Mouse (Mus musculus) hindbrain, embryonic 12.5 days (tissue): ENCODE measurements at regions not wholly inside any gene's neighbourhood (a gene's known extent, or its start where the extent isn't known, plus 50 kb on each side); places are given as distances from the start of the nearest gene placed in this dataset.
"Not testable (repeated sequence)": the region's sequence is repeated elsewhere in the genome, so short reads cannot be mapped to it uniquely, and the experiment has no call there.

Experiments used
- ATAC-seq: fragments of 200-750 bp; cut with Nextera tagmentation; 2 replicates; pipeline ENCODE4 v1.8.0; 2017; ENCODE audit warnings: moderate TSS enrichment; ENCODE audit not compliant: low FRiP score
- H3K27ac ChIP-seq: fragments of 300-500 bp; sonication (generic); 2 replicates; pipeline ENCODE4 v1.5.1; 2016; ENCODE audit warnings: mild to moderate bottlenecking
- H3K27me3 ChIP-seq: fragments of 300-500 bp; sonication (generic); 2 replicates; pipeline ENCODE4 v1.6.1; 2016; ENCODE audit warnings: mild to moderate bottlenecking
- H3K36me3 ChIP-seq: fragments of 300-500 bp; sonication (generic); 2 replicates; pipeline ENCODE4 v1.6.1; 2016; ENCODE audit warnings: mild to moderate bottlenecking
- H3K4me1 ChIP-seq: fragments of 300-500 bp; sonication (generic); 2 replicates; pipeline ENCODE4 v1.6.1; 2016
- H3K4me2 ChIP-seq: fragments of 300-500 bp; sonication (generic); replicated peaks from 2 replicates; pipeline ENCODE4 v1.6.1; 2016; ENCODE audit warnings: mild to moderate bottlenecking
- H3K4me3 ChIP-seq: fragments of 300-500 bp; sonication (generic); 2 replicates; pipeline ENCODE4 v1.5.1; 2016; ENCODE audit warnings: mild to moderate bottlenecking
- H3K9ac ChIP-seq: fragments of 300-500 bp; sonication (generic); 2 replicates; pipeline ENCODE4 v1.6.1; 2016; ENCODE audit warnings: mild to moderate bottlenecking, moderate library complexity
- H3K9me3 ChIP-seq: fragments of 300-500 bp; sonication (generic); replicated peaks from 2 replicates; pipeline ENCODE4 v1.6.1; 2016; ENCODE audit warnings: mild to moderate bottlenecking
- WGBS: fragments of 180-500 bp; shearing (Covaris S2); methylation state at CpG from one replicate; pipeline ENCODE4 v1.1.7; 2016; 5-methylcytosine and 5-hydroxymethylcytosine counted together

- Histone ChIP-seq H3K9me3 (no peaks in the 10 kb centered on the region), H3K27ac (no peak overlapping the region), H3K4me1 (no peaks in the 10 kb centered on the region), H3K9ac (no peak overlapping the region), H3K4me3 (no peak overlapping the region), H3K36me3 (no peaks in the 10 kb centered on the region), H3K27me3 (no peaks in the 10 kb centered on the region), H3K4me2 (no peak overlapping the region)
- WGBS: 80% methylated on average over 4 of the region's 4 CpGs
- no peak for ATAC-seq
Measured at GRCm38 (mm10) chr9:33691731-33692130, 794.0 kb upstream of the Kirrel3 start.

GRCm38 (mm10) chr9:33717614-33718013, 768.1 kb upstream of the Kirrel3 start:
- WGBS: 88% methylated on average over 2 of the region's 2 CpGs
- H3K27me3 ChIP-seq: no peaks in the 10 kb centered on the region
- no peak overlapping the region for H3K4me2 ChIP-seq
- no peak overlapping the region for H3K4me3 ChIP-seq
- no peaks in the 10 kb centered on the region; the same call in 1 of the 2 replicates for H3K4me1 ChIP-seq
- H3K9ac ChIP-seq: no peak overlapping the region
- no peaks in the 10 kb centered on the region for H3K36me3 ChIP-seq
- ATAC-seq: no peak
- H3K9me3 ChIP-seq: no peaks in the 10 kb centered on the region
- H3K27ac ChIP-seq: no peak overlapping the region

GRCm38 (mm10) chr9:33724811-33725210, 760.9 kb upstream of the Kirrel3 start:
- Histone ChIP-seq H3K4me2 (no peak overlapping the region), H3K4me1 (no peaks in the 10 kb centered on the region), H3K9me3 (no peaks in the 10 kb centered on the region), H3K36me3 (no peaks in the 10 kb centered on the region), H3K9ac (no peak overlapping the region), H3K4me3 (no peak overlapping the region), H3K27ac (no peak overlapping the region), H3K27me3 (no peaks in the 10 kb centered on the region)
- no peak for ATAC-seq
- WGBS: 83% methylated on average over 1 of the region's 1 CpGs

GRCm38 (mm10) chr9:33728058-33728457, 757.6 kb upstream of the Kirrel3 start:
- H3K9ac ChIP-seq, H3K27ac ChIP-seq, ATAC-seq, H3K4me3 ChIP-seq, H3K36me3 ChIP-seq, H3K27me3 ChIP-seq, H3K4me2 ChIP-seq, H3K4me1 ChIP-seq, H3K9me3 ChIP-seq: not testable (repeated sequence)
- 67% methylated on average over 17 of the region's 37 CpGs for WGBS

- H3K27ac ChIP-seq: no peak overlapping the region
- no peak overlapping the region for H3K4me2 ChIP-seq
- H3K9me3 ChIP-seq: no peaks in the 10 kb centered on the region
- H3K4me3 ChIP-seq: no peak overlapping the region
- no peaks in the 10 kb centered on the region for H3K36me3 ChIP-seq
- no peaks in the 10 kb centered on the region for H3K27me3 ChIP-seq
- no peak overlapping the region for H3K9ac ChIP-seq
- no peak for ATAC-seq
- H3K4me1 ChIP-seq: no peaks in the 10 kb centered on the region
Measured at GRCm38 (mm10) chr9:33760701-33761100, 725.0 kb upstream of the Kirrel3 start.

GRCm38 (mm10) chr9:33766235-33766634, 719.5 kb upstream of the Kirrel3 start:
- 81% methylated on average over 2 of the region's 2 CpGs for WGBS
- no peak overlapping the region for H3K9ac ChIP-seq
- ATAC-seq: no peak
- H3K4me3 ChIP-seq: no peak overlapping the region
- no peak overlapping the region for H3K4me2 ChIP-seq
- no peaks in the 10 kb centered on the region for H3K27me3 ChIP-seq
- H3K4me1 ChIP-seq: no peaks in the 10 kb centered on the region
- no peaks in the 10 kb centered on the region for H3K9me3 ChIP-seq
- H3K27ac ChIP-seq: no peak overlapping the region
- H3K36me3 ChIP-seq: no peaks in the 10 kb centered on the region

- WGBS: 85% methylated on average over 2 of the region's 2 CpGs
- Histone ChIP-seq H3K4me1 (no peaks in the 10 kb centered on the region), H3K9ac (no peak overlapping the region), H3K4me2 (no peak overlapping the region), H3K36me3 (no peaks in the 10 kb centered on the region), H3K9me3 (no peaks in the 10 kb centered on the region), H3K27me3 (no peaks in the 10 kb centered on the region), H3K27ac (no peak overlapping the region), H3K4me3 (no peak overlapping the region)
- no peak for ATAC-seq
Measured at GRCm38 (mm10) chr9:33769811-33770210, 715.9 kb upstream of the Kirrel3 start.

GRCm38 (mm10) chr9:33774178-33774577, 711.5 kb upstream of the Kirrel3 start:
- WGBS: 74% methylated on average over 5 of the region's 5 CpGs
- no peak overlapping the region for H3K4me2 ChIP-seq
- no peaks in the 10 kb centered on the region for H3K9me3 ChIP-seq
- no peaks in the 10 kb centered on the region for H3K36me3 ChIP-seq
- no peaks in the 10 kb centered on the region for H3K4me1 ChIP-seq
- no peak overlapping the region for H3K27ac ChIP-seq
- no peak overlapping the region for H3K9ac ChIP-seq
- H3K27me3 ChIP-seq: no peaks in the 10 kb centered on the region
- no peak overlapping the region for H3K4me3 ChIP-seq
- no peak for ATAC-seq

GRCm38 (mm10) chr9:33790617-33791016, 695.1 kb upstream of the Kirrel3 start:
- Histone ChIP-seq H3K27ac (no peak overlapping the region), H3K4me2 (no peak overlapping the region), H3K4me3 (no peak overlapping the region), H3K9me3 (no peaks in the 10 kb centered on the region), H3K4me1 (no peaks in the 10 kb centered on the region), H3K9ac (no peak overlapping the region), H3K27me3 (no peaks in the 10 kb centered on the region), H3K36me3 (no peaks in the 10 kb centered on the region)
- 59% methylated on average over 4 of the region's 4 CpGs for WGBS
- no peak for ATAC-seq

- no peak overlapping the region for H3K9ac ChIP-seq
- no peak overlapping the region for H3K27ac ChIP-seq
- H3K9me3 ChIP-seq: no peaks in the 10 kb centered on the region
- WGBS: 66% methylated on average over 6 of the region's 6 CpGs
- H3K27me3 ChIP-seq: no peaks in the 10 kb centered on the region
- no peak overlapping the region for H3K4me2 ChIP-seq
- H3K4me1 ChIP-seq: 0 out of 2 replicates have a peak, but pooled peaks cover 4% of the 10 kb centered on the region
- no peak overlapping the region for H3K4me3 ChIP-seq
- no peak for ATAC-seq
- H3K36me3 ChIP-seq: no peaks in the 10 kb centered on the region
Measured at GRCm38 (mm10) chr9:33800250-33800649, 685.4 kb upstream of the Kirrel3 start.

GRCm38 (mm10) chr9:33800763-33801162, 684.9 kb upstream of the Kirrel3 start:
- Histone ChIP-seq H3K36me3 (no peaks in the 10 kb centered on the region), H3K4me1 (0 out of 2 replicates have a peak, but pooled peaks cover 4% of the 10 kb centered on the region), H3K27ac (no peak overlapping the region), H3K9me3 (no peaks in the 10 kb centered on the region), H3K4me2 (no peak overlapping the region), H3K27me3 (no peaks in the 10 kb centered on the region), H3K9ac (no peak overlapping the region), H3K4me3 (no peak overlapping the region)
- 63% methylated on average over 1 of the region's 1 CpGs for WGBS
- ATAC-seq: no peak

- Histone ChIP-seq H3K9ac (no peak overlapping the region), H3K27ac (no peak overlapping the region)
- whole genome bisulfite sequencing: 83% methylated on average over 5 of the region's 5 CpGs
Measured at GRCm38 (mm10) chr9:33814739-33815368, 670.8 kb upstream of the Kirrel3 start.

GRCm38 (mm10) chr9:33822574-33823394, 662.9 kb upstream of the Kirrel3 start:
- WGBS: 86% methylated on average over 9 of the region's 9 CpGs
- no peaks in the 10 kb centered on the region for H3K27me3 ChIP-seq
- no peaks in the 10 kb centered on the region for H3K9me3 ChIP-seq
- H3K36me3 ChIP-seq: no peaks in the 10 kb centered on the region
- no peak overlapping the region for H3K27ac ChIP-seq
- H3K4me1 ChIP-seq: no peaks in the 10 kb centered on the region
- H3K9ac ChIP-seq: no peak overlapping the region
- no peak overlapping the region for H3K4me2 ChIP-seq
- no peak overlapping the region for H3K4me3 ChIP-seq
- ATAC-seq: no peak

More at GRCm38 (mm10) chr9:33814739-33815368, 670.8 kb upstream of the Kirrel3 start:
- no peak for ATAC-seq
- no peaks in the 10 kb centered on the region for H3K9me3 ChIP-seq
- no peak overlapping the region for H3K4me2 ChIP-seq
- H3K4me3 ChIP-seq: no peak overlapping the region
- H3K4me1 ChIP-seq: no peaks in the 10 kb centered on the region
- no peaks in the 10 kb centered on the region for H3K36me3 ChIP-seq
- H3K27me3 ChIP-seq: no peaks in the 10 kb centered on the region
